ENCODE assay signal across 23 mouse cellular contexts in the genomic region with DNA sequence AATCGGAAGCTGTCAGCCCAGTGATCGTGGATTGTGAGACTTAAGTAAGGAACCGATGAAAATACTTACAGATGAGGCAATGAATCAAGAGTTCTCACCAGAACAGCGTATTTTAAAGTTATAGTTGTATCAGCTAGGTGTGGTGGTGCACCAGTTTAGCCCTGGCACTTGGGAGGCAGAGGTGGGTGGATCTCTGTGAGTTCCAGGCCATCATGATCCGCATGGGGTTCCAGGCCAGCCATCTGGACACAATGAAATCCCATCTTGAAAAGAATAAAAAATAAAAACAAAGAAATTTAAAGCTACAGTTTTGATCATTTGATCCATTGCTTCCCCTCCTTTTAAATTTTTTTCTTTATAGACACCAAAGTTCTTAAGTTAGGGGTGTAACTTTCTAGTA.
DNase-seq lines count a peak whose midpoint lies in the region; TF ChIP-seq lines count a peak whose summit lies in the region.
"Had no signal": no experiment of that assay in that cellular context is flagged by ENCODE, and none has a peak within 500 bp of the region (broad histone marks: within the 10 kb centered on the region; RNA-seq: fewer than 3 reads in every experiment).

No protein-coding gene starts in this region.

- intact Hi-C loops in left cerebral cortex, adult 2 months (cut with DNase I): no loop called here

- DNase-seq in cerebellum, adult 11-12 months: peak; percentile 66
- no peak for DNase-seq in cerebellum, postnatal 10 days
- DNase-seq in brain, adult 2 months (ENCODE audit: low read depth, low spot score): peak; percentile 69
- peak; percentile 50 to 51 for DNase-seq in cerebellum, adult 18-20 months
- peak; percentile 74 for DNase-seq in cerebellum, adult 9-10 months
- no peak for DNase-seq in adrenal gland, adult (ENCODE audit: inconsistent age in 2 of 2, low spot score in 1 of 2)
- DNase-seq in left cerebral cortex, adult 2 months (ENCODE audit: extremely low spot score in 1 of 2, low spot score in 2 of 2): no peak
- DNase-seq in B cell, adult 2 months: no peak
- DNase-seq: adrenal gland, postnatal 10 days; adrenal gland, postnatal 36 days; forebrain, postnatal 0 days; gastrocnemius, adult 2 months; gastrocnemius, postnatal 14 days; heart, adult 11 months; heart, postnatal 10 days; heart, postnatal 36 days; kidney, adult 2 months had no signal

- H3K27ac ChIP-seq in left cerebral cortex, adult 2 months: no peak overlapping the region
- H3K27ac ChIP-seq: embryonic facial prominence, embryonic 12.5 days; embryonic facial prominence, embryonic 15.5 days; gastrocnemius, adult 2 months; heart, embryonic 15.5 days; hindbrain, embryonic 12.5 days; hindbrain, embryonic 15.5 days had no signal

- TF ChIP-seq CTCF in left cerebral cortex, adult 2 months (IDR thresholded peaks at IDR 0.05): no peak

- no peak overlapping the region for H3K4me3 ChIP-seq in left cerebral cortex, adult 2 months
- H3K4me3 ChIP-seq: embryonic facial prominence, embryonic 12.5 days; embryonic facial prominence, embryonic 15.5 days; gastrocnemius, adult 2 months; heart, embryonic 12.5 days; heart, embryonic 15.5 days; hindbrain, embryonic 12.5 days; hindbrain, embryonic 15.5 days had no signal

Comparison
In these comparisons a context has a peak if more than half of its experiments do, and no peak if none do; other contexts are left out.
1. DNase-seq: peak in cerebellum, adult 11-12 months (single experiment), brain, adult 2 months (single experiment), cerebellum, adult 18-20 months (2 of 2) and cerebellum, adult 9-10 months (single experiment); none in cerebellum, postnatal 10 days (0 of 2), adrenal gland, adult (0 of 2), left cerebral cortex, adult 2 months (0 of 2) and B cell, adult 2 months (0 of 2).